Comparison of ENCODE assay signal across 9 mouse cellular contexts in genomic region chr15:5671781-5672180, GRCm38 (mm10).
"Had no signal": no experiment of that assay in that cellular context is flagged by ENCODE, and none has a peak within 500 bp of the region (broad histone marks: within the 10 kb centered on the region; RNA-seq: fewer than 3 reads in every experiment).

No protein-coding gene starts in this region.

- H3K27ac ChIP-seq: left cerebral cortex, adult 2 months; limb, embryonic 15.5 days; liver, embryonic 12.5 days; midbrain, embryonic 10.5 days; neural tube, embryonic 12.5 days had no signal

- H3K4me3 ChIP-seq: left cerebral cortex, adult 2 months; limb, embryonic 15.5 days; liver, embryonic 12.5 days; midbrain, embryonic 10.5 days; myocyte; neural tube, embryonic 12.5 days had no signal

- ATAC-seq: liver, embryonic 12.5 days had no signal

- DNase-seq: kidney, adult 8-10 months; kidney, postnatal 25 days; midbrain, embryonic 14.5 days had no signal
